Mouse (Mus musculus) limb, embryonic 11.5 days (tissue): ENCODE data around the gene Ptpn7. TPM values are rescaled to one million over a fixed set of nuclear protein-coding genes. Genes with fewer than 3 reads are reported as not detected.

Source experiments
- ATAC-seq: fragments of 200-750 bp; cut with Nextera tagmentation; 2 replicates; pipeline ENCODE4 v1.8.0; 2017; ENCODE audit warnings: low read depth; ENCODE audit not compliant: insufficient number of reproducible peaks, low FRiP score, low TSS enrichment
- DNase-seq: peaks from one replicate; pipeline ENCODE4 v3.0.0-alpha.2; 2015; ENCODE audit warnings: low spot score
- H3K27ac ChIP-seq: fragments of 300-500 bp; sonication (generic); replicated peaks from 2 replicates; pipeline ENCODE4 v1.5.1; 2014; ENCODE audit warnings: low read depth, mild to moderate bottlenecking, low read length
- H3K27me3 ChIP-seq: fragments of 300-500 bp; sonication (generic); 2 replicates; pipeline ENCODE4 v1.6.1; 2014; ENCODE audit warnings: mild to moderate bottlenecking, low read length, mixed read lengths; ENCODE audit not compliant: control insufficient read depth, insufficient read depth
- H3K36me3 ChIP-seq: fragments of 300-500 bp; sonication (generic); 2 replicates; pipeline ENCODE4 v1.6.1; 2014; ENCODE audit warnings: mild to moderate bottlenecking, low read length, moderate library complexity, mixed read lengths; ENCODE audit not compliant: control insufficient read depth, insufficient read depth
- H3K4me1 ChIP-seq: fragments of 300-500 bp; sonication (generic); 2 replicates; pipeline ENCODE4 v1.6.1; 2014; ENCODE audit warnings: low read length, mixed read lengths; ENCODE audit not compliant: control insufficient read depth, insufficient read depth
- H3K4me2 ChIP-seq: fragments of 300-500 bp; sonication (generic); 2 replicates; pipeline ENCODE4 v1.6.1; 2014; ENCODE audit warnings: low read depth, mild to moderate bottlenecking, moderate library complexity; ENCODE audit not compliant: severe bottlenecking
- H3K4me3 ChIP-seq: fragments of 300-500 bp; sonication (generic); 2 replicates; pipeline ENCODE4 v1.5.1; 2014; ENCODE audit warnings: low read depth, low read length
- H3K9ac ChIP-seq: fragments of 300-500 bp; sonication (generic); 2 replicates; pipeline ENCODE4 v1.6.1; 2014; ENCODE audit warnings: mild to moderate bottlenecking, low read length
- H3K9me3 ChIP-seq: fragments of 300-500 bp; sonication (generic); 2 replicates; pipeline ENCODE4 v1.6.1; 2016; ENCODE audit warnings: low read length; ENCODE audit not compliant: control insufficient read depth
- WGBS: fragments of 180-500 bp; shearing (Covaris S2); extraction: QIAGEN DNeasy Blood & Tissue Kit; methylation state at CpG from one replicate; pipeline ENCODE4 v1.1.7; 2014; 5-methylcytosine and 5-hydroxymethylcytosine counted together
- polyA plus RNA-seq: library from polyadenylated mRNA; unstranded; fragments of >200 nt; fragmentation: Nextera tagmentation; extraction: Ambion mirVana; gene quantifications from 2 replicates; pipeline ENCODE4 v1.2.1, GENCODE M21; 2014

The Ptpn7 gene
- polyA plus RNA-seq, 1 experiment from 2014 or later = 1.3 TPM

- 85% methylated on average over 6 of the region's 6 CpGs for WGBS
- Histone ChIP-seq H3K27ac (no peak overlapping the region), H3K27me3 (no peaks in the 10 kb centered on the region), H3K4me1 (peaks cover 11% of the 10 kb centered on the region), H3K4me2 (no peak overlapping the region), H3K36me3 (peaks cover 4% of the 10 kb centered on the region; the same call in 1 of the 2 replicates), H3K9ac (no peak overlapping the region), H3K4me3 (no peak overlapping the region), H3K9me3 (no peaks in the 10 kb centered on the region)
- ATAC-seq (no peak), DNase-seq (no peak)
Observed at GRCm38 (mm10) chr1:135156300-135156699, 23.8 kb downstream of the Ptpn7 start.

GRCm38 (mm10) chr1:135158633-135159032 lies 26.1 kb downstream of the Ptpn7 start:
- no peak for DNase-seq
- no peak overlapping the region for H3K4me3 ChIP-seq
- no peaks in the 10 kb centered on the region for H3K9me3 ChIP-seq
- H3K36me3 ChIP-seq = peaks cover 4% of the 10 kb centered on the region; the same call in 1 of the 2 replicates
- no peaks in the 10 kb centered on the region for H3K27me3 ChIP-seq
- 80% methylated on average over 5 of the region's 5 CpGs for WGBS
- no peak overlapping the region for H3K4me2 ChIP-seq
- H3K27ac ChIP-seq = no peak overlapping the region; the same call in 1 of the 2 replicates
- no peak overlapping the region for H3K9ac ChIP-seq
- ATAC-seq = no peak
- peaks cover 8% of the 10 kb centered on the region for H3K4me1 ChIP-seq

GRCm38 (mm10) chr1:135159074-135159473 lies 26.6 kb downstream of the Ptpn7 start:
- DNase-seq = no peak
- H3K27ac ChIP-seq = no peak overlapping the region; the same call in 1 of the 2 replicates
- H3K4me3 ChIP-seq = no peak overlapping the region
- no peak overlapping the region for H3K9ac ChIP-seq
- peaks cover 6% of the 10 kb centered on the region for H3K4me1 ChIP-seq
- H3K36me3 ChIP-seq = peaks cover 4% of the 10 kb centered on the region; the same call in 1 of the 2 replicates
- no peaks in the 10 kb centered on the region for H3K9me3 ChIP-seq
- 77% methylated on average over 7 of the region's 7 CpGs for WGBS
- no peak for ATAC-seq
- H3K4me2 ChIP-seq = no peak overlapping the region
- H3K27me3 ChIP-seq = no peaks in the 10 kb centered on the region

- Histone ChIP-seq H3K4me2 (no peak overlapping the region), H3K27ac (no peak overlapping the region), H3K36me3 (peaks cover 4% of the 10 kb centered on the region; the same call in 1 of the 2 replicates), H3K4me1 (peaks cover 2% of the 10 kb centered on the region), H3K4me3 (no peak overlapping the region), H3K9me3 (no peaks in the 10 kb centered on the region), H3K9ac (no peak overlapping the region), H3K27me3 (no peaks in the 10 kb centered on the region)
- no peak for DNase-seq
- WGBS = 86% methylated on average over 11 of the region's 11 CpGs
- ATAC-seq = no peak
Observed at GRCm38 (mm10) chr1:135159556-135160123, 27.1 kb downstream of the Ptpn7 start.

GRCm38 (mm10) chr1:135160411-135161050 lies 28.0 kb downstream of the Ptpn7 start:
- Histone ChIP-seq H3K4me1 (no peaks in the 10 kb centered on the region), H3K27me3 (no peaks in the 10 kb centered on the region), H3K4me3 (no peak overlapping the region), H3K36me3 (peaks cover 3% of the 10 kb centered on the region; the same call in 1 of the 2 replicates), H3K9ac (no peak overlapping the region), H3K27ac (no peak overlapping the region), H3K9me3 (no peaks in the 10 kb centered on the region), H3K4me2 (no peak overlapping the region)
- 87% methylated on average over 13 of the region's 13 CpGs for WGBS
- ATAC-seq (no peak), DNase-seq (no peak)

- Histone ChIP-seq H3K27me3 (no peaks in the 10 kb centered on the region), H3K27ac (no peak overlapping the region)
- 54% methylated on average over 6 of the region's 6 CpGs for WGBS
Observed at GRCm38 (mm10) chr1:135162720-135163119, 30.2 kb downstream of the Ptpn7 start.

GRCm38 (mm10) chr1:135167435-135167834 lies 34.9 kb downstream of the Ptpn7 start, which contains the start of gene Gpr37l1:
Gene Gpr37l1, minus strand, starts transcription at chr1:135167681.
- DNase-seq (no peak), ATAC-seq (no peak)
- Histone ChIP-seq H3K27me3 (no peaks in the 10 kb centered on the region), H3K4me2 (no peak within 1 kb of the TSS), H3K36me3 (no peaks in the 10 kb centered on the region), H3K4me3 (no peak within 1 kb of the TSS), H3K27ac (no peak within 1 kb of the TSS), H3K9me3 (no peaks in the 10 kb centered on the region), H3K9ac (no peak within 1 kb of the TSS), H3K4me1 (no peaks in the 10 kb centered on the region; the same call in 1 of the 2 replicates)
- WGBS = 65% methylated on average over 11 of the region's 11 CpGs

More at GRCm38 (mm10) chr1:135162720-135163119, 30.2 kb downstream of the Ptpn7 start:
- Histone ChIP-seq H3K4me1 (no peaks in the 10 kb centered on the region), H3K9me3 (no peaks in the 10 kb centered on the region), H3K4me2 (no peak overlapping the region), H3K4me3 (no peak overlapping the region), H3K9ac (no peak overlapping the region), H3K36me3 (no peaks in the 10 kb centered on the region)
- DNase-seq = no peak
- ATAC-seq = no peak

GRCm38 (mm10) chr1:135168453-135169200 lies 36.1 kb downstream of the Ptpn7 start:
- DNase-seq = no peak
- ATAC-seq = no peak
- H3K36me3 ChIP-seq = no peaks in the 10 kb centered on the region
- H3K4me3 ChIP-seq = no peak overlapping the region
- 90% methylated on average over 10 of the region's 10 CpGs for WGBS
- no peaks in the 10 kb centered on the region for H3K9me3 ChIP-seq
- no peaks in the 10 kb centered on the region for H3K27me3 ChIP-seq
- H3K27ac ChIP-seq = no peak overlapping the region
- H3K9ac ChIP-seq = no peak overlapping the region
- H3K4me1 ChIP-seq = no peaks in the 10 kb centered on the region; the same call in 1 of the 2 replicates
- no peak overlapping the region for H3K4me2 ChIP-seq
